Mouse (Mus musculus) liver, adult 2 months (tissue): ENCODE data around the gene Ccnd2.

Experiments used
- CTCF ChIP-seq: fragments of 200-500 bp; IDR thresholded peaks from 2 replicates; pipeline ENCODE4 v1.5.1; 2011; ENCODE audit warnings: low read depth, low read length, control low read depth
- POLR2A ChIP-seq: fragments of 200-500 bp; IDR thresholded peaks from 2 replicates; pipeline ENCODE4 v1.6.1; 2011; ENCODE audit warnings: low read length, control low read depth; ENCODE audit not compliant: insufficient read depth; ENCODE audit errors: extremely low read depth

DNA sequence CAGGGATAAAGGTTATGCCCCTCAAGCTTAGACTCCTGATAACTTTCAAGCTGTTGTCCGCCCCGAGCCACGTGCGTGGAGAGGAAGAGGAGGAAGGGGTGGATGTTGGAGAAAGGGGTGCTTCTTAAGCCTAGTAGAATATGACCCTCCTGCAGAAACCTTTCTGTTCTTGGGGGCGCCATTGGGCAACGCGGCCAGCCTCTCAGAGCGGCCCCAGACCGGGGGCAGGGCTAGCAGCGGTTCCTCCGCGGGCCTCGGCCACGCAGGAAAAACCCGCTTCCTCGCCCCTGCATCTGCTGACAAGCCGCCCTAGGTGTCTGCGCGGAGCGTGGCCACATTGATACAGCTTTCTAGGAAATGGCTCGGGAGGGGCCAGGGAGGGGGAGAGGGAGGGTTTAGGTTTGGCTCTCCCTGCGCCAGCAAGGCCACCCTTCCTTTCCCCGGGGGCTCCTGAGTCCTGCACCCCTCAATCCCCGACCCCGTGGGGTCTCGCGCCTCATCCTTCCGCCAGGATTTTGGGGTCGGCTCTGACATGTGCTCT lies 358 bp downstream of the Ccnd2 start:
- TF ChIP-seq CTCF, result no peak
- TF ChIP-seq POLR2A, result no peak
